Mouse (Mus musculus): ENCODE data around the gene 9130230L23Rik. TPM values are rescaled to one million over a fixed set of nuclear protein-coding genes. Genes with fewer than 3 reads are reported as not detected.

The 9130230L23Rik gene
- polyA plus RNA-seq (2016; fragmentation: Nextera tagmentation; extraction: Ambion mirVana), result not detected in 2 replicates

GRCm38 (mm10) chr5:66004134-66004925 is at the start of gene 9130230L23Rik:
9130230L23Rik (minus strand) TSS chr5:66004285.
- Histone ChIP-seq H3K27ac (replicated peaks) (no peak within 1 kb of the TSS), H3K36me3 (replicated peaks) (no peaks in the 10 kb centered on the region), H3K9me3 (no peaks in the 10 kb centered on the region), H3K27me3 (replicated peaks; ENCODE audit: low read depth, poor library complexity, severe bottlenecking) (no peaks in the 10 kb centered on the region), H3K4me3 (no peak within 1 kb of the TSS), H3K4me1 (peaks cover 18% of the 10 kb centered on the region)
- no peak for DNase-seq (ENCODE audit: low spot score)
- 68% methylated on average over 14 of the region's 14 CpGs for WGBS

GRCm38 (mm10) chr5:66052777-66053548 is 48.9 kb upstream of the 9130230L23Rik start:
- peaks cover 9% of the 10 kb centered on the region for H3K4me1 ChIP-seq
- no peak overlapping the region for H3K4me3 ChIP-seq
- H3K9me3 ChIP-seq, result no peaks in the 10 kb centered on the region
- H3K36me3 ChIP-seq (replicated peaks), result no peaks in the 10 kb centered on the region
- DNase-seq (ENCODE audit: low spot score), result no peak
- H3K27me3 ChIP-seq (replicated peaks; ENCODE audit: low read depth, poor library complexity, severe bottlenecking), result no peaks in the 10 kb centered on the region
- 86% methylated on average over 20 of the region's 20 CpGs for WGBS
- no peak overlapping the region for H3K27ac ChIP-seq (replicated peaks)

GRCm38 (mm10) chr5:66050841-66051240 is 46.8 kb upstream of the 9130230L23Rik start:
- peaks cover 9% of the 10 kb centered on the region for H3K4me1 ChIP-seq
- H3K27ac ChIP-seq (replicated peaks), result no peak overlapping the region
- no peaks in the 10 kb centered on the region for H3K9me3 ChIP-seq
- no peaks in the 10 kb centered on the region for H3K36me3 ChIP-seq (replicated peaks)
- no peak for DNase-seq (ENCODE audit: low spot score)
- WGBS, result 92% methylated on average over 5 of the region's 5 CpGs
- H3K4me3 ChIP-seq, result no peak overlapping the region
- no peaks in the 10 kb centered on the region for H3K27me3 ChIP-seq (replicated peaks; ENCODE audit: low read depth, poor library complexity, severe bottlenecking)

- WGBS, result 83% methylated on average over 3 of the region's 3 CpGs
- DNase-seq (ENCODE audit: low spot score), result no peak
- no peak overlapping the region for H3K27ac ChIP-seq (replicated peaks)
- H3K36me3 ChIP-seq (replicated peaks), result no peaks in the 10 kb centered on the region
- H3K4me3 ChIP-seq, result no peak overlapping the region
- H3K9me3 ChIP-seq, result no peaks in the 10 kb centered on the region
- H3K4me1 ChIP-seq, result no peaks in the 10 kb centered on the region
- no peaks in the 10 kb centered on the region for H3K27me3 ChIP-seq (replicated peaks; ENCODE audit: low read depth, poor library complexity, severe bottlenecking)
Measured at GRCm38 (mm10) chr5:66046356-66046755, 42.3 kb upstream of the 9130230L23Rik start.

DNA sequence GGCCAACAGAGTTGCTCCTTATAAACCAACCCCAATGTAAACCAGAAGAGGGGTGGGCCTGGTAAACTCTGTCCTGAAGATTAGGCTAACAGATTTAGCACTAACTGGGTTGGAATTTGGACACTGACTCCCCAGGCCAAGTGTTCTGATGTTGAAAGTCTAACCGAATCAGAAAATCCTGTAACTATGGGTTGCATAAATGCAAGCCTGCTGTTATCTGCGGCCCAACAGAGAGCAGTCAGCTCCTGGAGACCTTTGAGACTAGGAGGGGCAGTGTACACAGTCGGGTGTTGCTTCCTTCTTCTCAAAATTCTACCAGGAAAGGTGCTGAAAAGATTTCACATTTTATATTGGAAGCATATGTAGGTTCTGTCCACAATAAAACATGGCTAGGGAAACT is 39.8 kb upstream of the 9130230L23Rik start:
- no peaks in the 10 kb centered on the region for H3K4me1 ChIP-seq
- no peaks in the 10 kb centered on the region for H3K36me3 ChIP-seq (replicated peaks)
- no peak overlapping the region for H3K27ac ChIP-seq (replicated peaks)
- DNase-seq (ENCODE audit: low spot score), result no peak
- H3K4me3 ChIP-seq, result no peak overlapping the region
- 82% methylated on average over 3 of the region's 3 CpGs for WGBS
- no peaks in the 10 kb centered on the region for H3K9me3 ChIP-seq
- H3K27me3 ChIP-seq (replicated peaks; ENCODE audit: low read depth, poor library complexity, severe bottlenecking), result no peaks in the 10 kb centered on the region

- Histone ChIP-seq H3K36me3 (replicated peaks) (no peaks in the 10 kb centered on the region), H3K4me3 (no peak overlapping the region), H3K9me3 (no peaks in the 10 kb centered on the region), H3K27ac (replicated peaks) (no peak overlapping the region), H3K27me3 (replicated peaks; ENCODE audit: low read depth, poor library complexity, severe bottlenecking) (no peaks in the 10 kb centered on the region), H3K4me1 (no peaks in the 10 kb centered on the region)
- DNase-seq (ENCODE audit: low spot score), result no peak
- 60% methylated on average over 10 of the region's 10 CpGs for WGBS
Measured at GRCm38 (mm10) chr5:66042651-66043340, 38.7 kb upstream of the 9130230L23Rik start.

GRCm38 (mm10) chr5:66040744-66041279 is 36.7 kb upstream of the 9130230L23Rik start:
- Histone ChIP-seq H3K9me3 (no peaks in the 10 kb centered on the region), H3K4me3 (no peak overlapping the region), H3K27ac (replicated peaks) (no peak overlapping the region), H3K4me1 (0 out of 2 replicates have a peak, but pooled peaks cover 4% of the 10 kb centered on the region), H3K36me3 (replicated peaks) (no peaks in the 10 kb centered on the region), H3K27me3 (replicated peaks; ENCODE audit: low read depth, poor library complexity, severe bottlenecking) (no peaks in the 10 kb centered on the region)
- DNase-seq (ENCODE audit: low spot score), result no peak
- WGBS, result 88% methylated on average over 7 of the region's 7 CpGs

DNA sequence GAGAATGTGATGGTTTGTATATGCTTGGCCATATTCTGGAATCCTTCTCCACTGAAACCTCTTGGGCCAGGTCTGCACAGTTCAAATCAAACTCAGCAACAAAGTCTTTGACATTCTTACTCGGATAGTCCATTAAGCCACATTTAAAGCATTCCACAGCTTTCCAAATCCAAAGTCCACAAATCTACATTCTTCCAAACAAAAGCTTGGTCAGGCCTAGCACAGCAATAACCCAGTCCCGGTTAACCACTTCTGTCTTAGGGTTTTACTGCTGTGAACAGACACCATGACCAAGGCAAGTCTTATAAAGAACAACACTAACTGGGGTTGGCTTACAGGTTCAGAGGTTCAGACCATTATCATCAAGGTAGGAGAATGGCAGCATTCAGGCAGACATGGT is 35.7 kb upstream of the 9130230L23Rik start:
- Histone ChIP-seq H3K4me1 (peaks cover 5% of the 10 kb centered on the region; the same call in 1 of the 2 replicates), H3K27me3 (replicated peaks; ENCODE audit: low read depth, poor library complexity, severe bottlenecking) (no peaks in the 10 kb centered on the region), H3K36me3 (replicated peaks) (no peaks in the 10 kb centered on the region), H3K4me3 (no peak overlapping the region), H3K27ac (replicated peaks) (no peak overlapping the region), H3K9me3 (no peaks in the 10 kb centered on the region)
- DNase-seq (ENCODE audit: low spot score), result no peak
- WGBS, result 90% methylated on average over 2 of the region's 2 CpGs

- H3K36me3 ChIP-seq (replicated peaks), result no peaks in the 10 kb centered on the region
- no peaks in the 10 kb centered on the region for H3K9me3 ChIP-seq
- 68% methylated on average over 6 of the region's 6 CpGs for WGBS
- no peak overlapping the region for H3K4me3 ChIP-seq
- H3K27me3 ChIP-seq (replicated peaks; ENCODE audit: low read depth, poor library complexity, severe bottlenecking), result no peaks in the 10 kb centered on the region
- DNase-seq (ENCODE audit: low spot score), result no peak
- no peak overlapping the region for H3K27ac ChIP-seq (replicated peaks)
- H3K4me1 ChIP-seq, result peaks cover 13% of the 10 kb centered on the region; the same call in 1 of the 2 replicates
Measured at GRCm38 (mm10) chr5:66037066-66037465, 33.0 kb upstream of the 9130230L23Rik start.

DNA sequence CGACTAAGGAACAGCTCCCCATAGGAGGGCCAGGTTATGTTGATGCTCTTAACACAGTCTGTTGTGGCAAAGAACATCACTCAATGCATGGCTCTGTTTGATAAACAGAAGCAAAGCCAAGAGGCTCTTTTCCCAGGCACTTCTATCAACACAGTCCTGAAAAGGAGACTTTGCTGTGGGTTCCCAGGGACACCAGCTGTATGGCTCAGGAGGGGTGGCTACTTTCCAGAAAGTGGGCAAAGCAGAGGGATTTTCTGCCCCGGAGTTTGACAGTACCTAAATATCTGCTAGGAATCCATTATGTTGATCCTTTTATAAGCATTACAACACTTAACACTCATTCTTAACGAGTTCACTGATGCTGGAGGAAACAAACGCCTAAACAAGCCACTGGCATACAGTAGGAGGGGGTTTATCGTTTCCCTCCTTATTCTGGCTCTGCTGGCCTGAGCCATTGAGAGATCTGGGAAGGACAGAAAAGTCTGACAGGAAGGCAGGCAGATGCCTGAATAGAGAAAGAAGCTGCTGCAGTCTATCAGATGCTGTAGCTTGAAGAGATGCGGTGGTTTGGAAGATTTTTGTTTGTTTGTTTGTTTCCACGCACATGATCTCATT is 32.5 kb upstream of the 9130230L23Rik start:
- H3K4me3 ChIP-seq, result no peak overlapping the region
- no peak overlapping the region for H3K27ac ChIP-seq (replicated peaks)
- 39% methylated on average over 7 of the region's 7 CpGs for WGBS
- no peak for DNase-seq (ENCODE audit: low spot score)
- no peaks in the 10 kb centered on the region for H3K36me3 ChIP-seq (replicated peaks)
- H3K27me3 ChIP-seq (replicated peaks; ENCODE audit: low read depth, poor library complexity, severe bottlenecking), result no peaks in the 10 kb centered on the region
- H3K4me1 ChIP-seq, result peaks cover 13% of the 10 kb centered on the region; the same call in 1 of the 2 replicates
- no peaks in the 10 kb centered on the region for H3K9me3 ChIP-seq

GRCm38 (mm10) chr5:66034375-66035195 is 30.5 kb upstream of the 9130230L23Rik start:
- DNase-seq (ENCODE audit: low spot score), result peak; percentile 16
- H3K27ac ChIP-seq (replicated peaks), result no peak overlapping the region
- no peaks in the 10 kb centered on the region for H3K27me3 ChIP-seq (replicated peaks; ENCODE audit: low read depth, poor library complexity, severe bottlenecking)
- no peak overlapping the region for H3K4me3 ChIP-seq
- no peaks in the 10 kb centered on the region for H3K36me3 ChIP-seq (replicated peaks)
- WGBS, result 59% methylated on average over 14 of the region's 14 CpGs
- no peaks in the 10 kb centered on the region for H3K9me3 ChIP-seq
- peaks cover 13% of the 10 kb centered on the region; the same call in 1 of the 2 replicates for H3K4me1 ChIP-seq
